Mouse (Mus musculus): ENCODE data around the gene Zcchc7. TPM values are rescaled to one million over a fixed set of nuclear protein-coding genes. Genes with fewer than 3 reads are reported as not detected.
A peak's percentile ranks its signal among the peaks of the same experiment; 100 is the strongest.

Gene Zcchc7
- polyA plus RNA-seq, 1 experiment: 38.1 TPM

DNA sequence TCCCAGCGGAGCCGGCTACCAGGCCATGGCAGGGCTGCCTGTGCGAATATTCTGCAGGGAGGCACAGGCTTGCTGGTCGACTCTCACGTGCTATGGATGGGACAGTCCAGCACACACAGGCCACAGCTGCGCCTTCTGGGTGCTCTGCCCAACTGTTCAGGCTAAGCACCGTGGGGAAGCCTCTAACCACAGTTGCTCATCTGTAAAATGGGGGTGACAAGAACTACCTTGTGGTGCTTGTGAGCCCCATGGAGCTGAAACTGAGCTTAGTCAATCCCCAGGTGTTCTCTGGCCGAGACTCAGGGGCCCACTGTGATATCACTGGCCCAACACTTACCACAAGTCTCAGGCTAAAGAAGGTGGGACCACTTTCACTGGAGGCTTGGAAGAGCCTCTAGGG, 211.7 kb downstream of the Zcchc7 start:
- TF ChIP-seq CTCF (IDR thresholded peaks at IDR 0.05; ENCODE audit: borderline replicate concordance, extremely low read depth, insufficient read depth, insufficient read length): no peak
- no peak for DNase-seq (ENCODE audit: low read depth)

DNA sequence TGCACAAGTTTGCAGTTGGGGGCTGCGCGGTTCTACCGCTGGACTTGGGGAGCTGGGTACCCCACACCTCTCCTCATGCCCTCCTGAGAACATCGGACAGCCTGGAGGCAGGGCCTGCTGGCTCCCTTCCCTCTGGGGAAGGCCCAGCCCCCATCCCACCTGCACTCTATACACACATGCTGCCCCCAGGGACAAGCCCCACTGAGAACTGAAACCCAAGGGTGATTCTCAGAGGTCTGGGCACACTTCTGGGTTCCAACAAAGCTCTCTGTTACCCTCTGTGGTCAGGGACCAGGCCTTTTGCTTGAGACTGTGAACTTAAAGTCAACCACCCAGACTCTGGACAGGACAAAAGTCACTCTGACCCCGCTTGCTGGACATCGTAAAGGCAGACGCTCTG, 214.4 kb downstream of the Zcchc7 start:
- no peak for DNase-seq (ENCODE audit: low read depth)
- TF ChIP-seq CTCF (IDR thresholded peaks at IDR 0.05; ENCODE audit: borderline replicate concordance, extremely low read depth, insufficient read depth, insufficient read length) (no peak), POLR2A (IDR thresholded peaks at IDR 0.05; ENCODE audit: borderline replicate concordance, extremely low read depth, insufficient read depth, insufficient read length, poor library complexity, severe bottlenecking) (no peak)

DNA sequence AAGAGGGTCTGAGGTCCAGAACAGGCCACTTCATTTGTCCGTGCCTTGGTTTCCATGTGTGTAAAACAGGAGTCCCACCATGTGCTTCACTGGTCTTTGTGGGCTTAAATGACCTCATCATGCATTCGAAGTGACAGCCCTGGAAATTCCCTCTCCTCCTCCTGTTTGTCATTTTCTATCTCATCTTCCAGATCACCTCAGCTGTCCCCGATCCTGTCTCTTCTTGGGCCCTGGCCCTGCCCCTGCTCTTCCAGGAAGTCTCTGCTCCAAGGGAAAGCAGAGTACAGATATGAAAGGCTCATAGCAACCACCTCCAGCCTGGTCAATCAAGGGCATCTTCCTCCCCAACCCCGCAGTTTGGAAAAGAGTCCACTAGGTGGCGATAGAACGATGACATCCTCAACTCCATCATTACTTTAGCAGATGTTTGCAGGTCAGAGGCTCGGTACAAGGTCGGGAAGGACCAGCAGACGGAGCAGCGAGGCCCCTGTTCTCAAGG, 215.0 kb downstream of the Zcchc7 start:
- peak; percentile 78 for TF ChIP-seq CTCF (IDR thresholded peaks at IDR 0.05; ENCODE audit: borderline replicate concordance, extremely low read depth, insufficient read depth, insufficient read length)
- no peak for TF ChIP-seq POLR2A (IDR thresholded peaks at IDR 0.05; ENCODE audit: borderline replicate concordance, extremely low read depth, insufficient read depth, insufficient read length, poor library complexity, severe bottlenecking)
- DNase-seq (ENCODE audit: low read depth): peak; percentile 42

- DNase-seq (ENCODE audit: low read depth): peak; percentile 88
- TF ChIP-seq CTCF (IDR thresholded peaks at IDR 0.05; ENCODE audit: borderline replicate concordance, extremely low read depth, insufficient read depth, insufficient read length): peak; percentile 92
- TF ChIP-seq POLR2A (IDR thresholded peaks at IDR 0.05; ENCODE audit: borderline replicate concordance, extremely low read depth, insufficient read depth, insufficient read length, poor library complexity, severe bottlenecking): no peak
These were observed 217.8 kb downstream of the Zcchc7 start for GRCm38 (mm10) chr4:44973450-44973849.

- DNase-seq (ENCODE audit: low read depth): no peak
- TF ChIP-seq POLR2A (IDR thresholded peaks at IDR 0.05; ENCODE audit: borderline replicate concordance, extremely low read depth, insufficient read depth, insufficient read length, poor library complexity, severe bottlenecking) (no peak), CTCF (IDR thresholded peaks at IDR 0.05; ENCODE audit: borderline replicate concordance, extremely low read depth, insufficient read depth, insufficient read length) (no peak)
These were observed 218.2 kb downstream of the Zcchc7 start for GRCm38 (mm10) chr4:44973871-44974270.

DNA sequence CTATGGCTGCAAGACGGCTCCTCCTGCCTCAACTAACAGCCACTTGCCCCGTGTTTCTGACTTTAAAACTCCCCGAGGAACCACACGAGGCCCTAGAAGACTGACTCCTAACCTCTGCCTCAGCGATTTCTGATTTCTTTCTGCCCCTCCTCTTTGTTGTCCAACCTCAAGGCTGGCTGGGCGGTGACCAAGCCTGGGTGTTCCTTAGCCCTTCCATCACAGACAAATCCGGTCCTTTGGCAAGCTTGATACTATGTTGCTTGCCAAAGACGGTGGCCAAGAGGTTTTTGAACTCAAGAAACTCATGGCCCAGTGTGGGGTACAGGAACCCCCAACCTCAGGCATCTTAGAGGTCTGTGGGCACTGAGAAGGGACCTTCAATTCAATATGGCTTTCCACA, 218.7 kb downstream of the Zcchc7 start:
- TF ChIP-seq CTCF (IDR thresholded peaks at IDR 0.05; ENCODE audit: borderline replicate concordance, extremely low read depth, insufficient read depth, insufficient read length): no peak
- no peak for TF ChIP-seq POLR2A (IDR thresholded peaks at IDR 0.05; ENCODE audit: borderline replicate concordance, extremely low read depth, insufficient read depth, insufficient read length, poor library complexity, severe bottlenecking)
- no peak for DNase-seq (ENCODE audit: low read depth)

DNA sequence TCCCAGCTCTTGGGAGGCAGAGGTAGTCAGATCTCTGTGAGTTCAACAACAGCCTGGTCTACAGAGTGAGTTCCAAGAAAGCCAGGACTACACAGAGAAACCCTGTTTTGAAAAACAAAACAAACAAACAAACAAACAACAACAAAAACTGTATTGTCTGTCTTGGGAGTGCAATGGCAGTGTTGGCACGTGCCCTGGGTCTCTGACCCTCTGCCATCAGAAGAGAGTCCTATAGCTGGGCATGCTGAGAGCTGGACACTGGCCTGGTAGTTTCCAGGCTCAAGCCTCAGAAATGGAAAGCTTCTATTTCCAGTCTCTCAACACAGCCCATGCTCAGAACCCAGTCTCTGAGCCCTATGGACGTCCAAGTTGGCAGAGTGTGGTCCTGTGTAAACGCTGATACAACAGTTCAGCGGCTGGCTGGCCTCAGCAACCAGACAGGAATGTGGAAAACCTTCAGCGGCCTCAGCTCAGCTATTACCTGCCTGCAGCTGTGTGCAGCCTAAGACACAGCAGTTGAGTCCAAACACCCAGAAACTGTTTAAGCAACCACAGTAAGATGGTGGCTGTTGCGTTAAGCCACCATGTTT, 220.4 kb downstream of the Zcchc7 start:
- TF ChIP-seq CTCF (IDR thresholded peaks at IDR 0.05; ENCODE audit: borderline replicate concordance, extremely low read depth, insufficient read depth, insufficient read length) (no peak), POLR2A (IDR thresholded peaks at IDR 0.05; ENCODE audit: borderline replicate concordance, extremely low read depth, insufficient read depth, insufficient read length, poor library complexity, severe bottlenecking) (no peak)
- DNase-seq (ENCODE audit: low read depth): no peak

GRCm38 (mm10) chr4:44976921-44977710, 221.4 kb downstream of the Zcchc7 start:
- no peak for DNase-seq (ENCODE audit: low read depth)
- TF ChIP-seq CTCF (IDR thresholded peaks at IDR 0.05; ENCODE audit: borderline replicate concordance, extremely low read depth, insufficient read depth, insufficient read length) (no peak), POLR2A (IDR thresholded peaks at IDR 0.05; ENCODE audit: borderline replicate concordance, extremely low read depth, insufficient read depth, insufficient read length, poor library complexity, severe bottlenecking) (no peak)

- no peak for TF ChIP-seq POLR2A (IDR thresholded peaks at IDR 0.05; ENCODE audit: borderline replicate concordance, extremely low read depth, insufficient read depth, insufficient read length, poor library complexity, severe bottlenecking)
- no peak for TF ChIP-seq CTCF (IDR thresholded peaks at IDR 0.05; ENCODE audit: borderline replicate concordance, extremely low read depth, insufficient read depth, insufficient read length)
- DNase-seq (ENCODE audit: low read depth): no peak
These were observed 222.5 kb downstream of the Zcchc7 start for GRCm38 (mm10) chr4:44978175-44978574.

DNA sequence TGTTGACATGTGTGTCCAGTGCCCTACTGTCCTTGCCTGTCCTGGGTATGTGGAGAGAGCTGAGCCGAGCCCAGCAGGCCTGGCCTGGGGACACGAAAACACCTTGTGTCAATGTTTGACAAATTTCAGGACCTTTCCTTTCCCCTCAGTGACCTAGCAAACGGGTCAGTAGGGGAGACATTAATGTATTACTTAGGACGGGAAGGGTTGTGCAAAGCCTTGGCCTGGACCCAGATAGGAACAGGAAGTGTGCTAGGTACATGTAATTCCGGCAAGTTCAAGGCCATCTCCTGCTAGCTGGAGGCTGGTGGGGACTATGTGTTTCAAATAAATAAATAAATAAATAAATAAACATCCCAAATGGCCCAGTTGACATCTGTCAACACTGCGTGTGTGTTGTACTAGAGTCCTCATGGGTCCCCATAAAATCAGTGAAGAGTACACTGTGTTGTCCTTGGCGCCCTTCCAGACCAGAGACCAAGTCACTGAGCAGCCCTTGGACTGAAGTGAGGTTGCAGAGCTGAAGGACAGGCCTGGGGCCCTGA, 224.2 kb downstream of the Zcchc7 start:
- DNase-seq (ENCODE audit: low read depth): no peak
- TF ChIP-seq CTCF (IDR thresholded peaks at IDR 0.05; ENCODE audit: borderline replicate concordance, extremely low read depth, insufficient read depth, insufficient read length) (no peak), POLR2A (IDR thresholded peaks at IDR 0.05; ENCODE audit: borderline replicate concordance, extremely low read depth, insufficient read depth, insufficient read length, poor library complexity, severe bottlenecking) (no peak)

DNA sequence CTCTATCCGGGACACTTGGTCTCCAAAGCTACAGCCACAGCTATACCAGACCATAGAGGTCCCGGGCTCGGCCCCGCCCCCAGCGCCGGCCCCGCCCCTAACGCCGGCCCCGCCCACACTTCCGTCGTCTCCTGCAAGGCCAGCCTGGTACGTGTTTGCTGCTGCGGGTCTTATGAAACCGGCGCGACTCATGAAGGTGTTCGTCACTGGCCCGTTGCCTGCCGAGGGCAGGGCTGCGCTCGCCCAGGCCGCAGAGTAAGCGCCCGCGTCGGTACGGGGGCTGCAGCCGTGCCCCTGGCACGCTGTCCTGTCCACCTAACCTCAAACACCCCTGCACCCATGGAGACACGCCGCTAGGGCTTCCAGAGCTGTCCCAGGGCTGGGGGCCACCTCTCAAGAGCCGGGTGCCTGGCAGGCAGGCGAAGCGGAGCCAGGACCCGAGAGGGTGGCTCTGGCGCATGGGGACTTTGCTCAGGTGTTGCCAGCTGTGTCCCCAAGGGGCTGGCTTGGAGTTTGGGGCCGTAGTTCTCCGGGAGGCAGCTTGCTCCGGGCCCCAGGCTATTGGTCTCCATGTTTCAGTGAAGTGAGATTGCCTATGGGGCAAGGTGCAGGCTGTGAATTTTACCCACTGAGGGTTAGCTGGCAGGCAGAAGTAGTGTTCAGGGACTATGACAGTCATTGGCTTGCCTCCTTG, 225.8 kb downstream of the Zcchc7 start, which contains the start of gene Grhpr:
Gene Grhpr, plus strand, starts transcription at position 116 of the 694 bp plus-strand sequence.
- TF ChIP-seq CTCF (IDR thresholded peaks at IDR 0.05; ENCODE audit: borderline replicate concordance, extremely low read depth, insufficient read depth, insufficient read length): peak; percentile 24; the same call in 1 of the 2 replicates
- no peak for TF ChIP-seq POLR2A (IDR thresholded peaks at IDR 0.05; ENCODE audit: borderline replicate concordance, extremely low read depth, insufficient read depth, insufficient read length, poor library complexity, severe bottlenecking)
- peak; percentile 88 for DNase-seq (ENCODE audit: low read depth)

Other genes starting within 250 kb of the Zcchc7 start
- 5.0 and 15.0 TPM in 2 replicates for gene Pax5, start 45.4 kb upstream of the Zcchc7 start, polyA plus RNA-seq (2012; rRNA removed)
- 18.7 and 20.0 TPM in 2 replicates for gene Grhpr, start 225.5 kb downstream of the Zcchc7 start, polyA plus RNA-seq (2012; rRNA removed)